Mouse (Mus musculus): Measurements from ENCODE around the gene Abracl.

- TF ChIP-seq TAL1 (IDR thresholded peaks at IDR 0.05; ENCODE audit: low read length) (no peak), GATA1 (IDR thresholded peaks at IDR 0.05; ENCODE audit: low read length) (no peak)
Observed at GRCm38 (mm10) chr10:18021576-18022311, 1.3 kb downstream of the Abracl start.
